Mouse (Mus musculus) heart, postnatal 10 days (tissue): ENCODE results near the gene Miox. TPM values are rescaled to one million over a fixed set of nuclear protein-coding genes. Genes with fewer than 3 reads are reported as not detected.
A peak's percentile ranks its signal among the peaks of the same experiment; 100 is the strongest.

ENCODE experiments used
- DNase-seq, 2 experiments: peaks; one replicate each; pipeline ENCODE4 v3.0.0; 2021
- intact Hi-C: fragments of 180-260 bp; cut with DNase I; formaldehyde crosslinking; loops from one replicate; pipeline ENCODE4 v1.15.1; 2025
- total RNA-seq, 2 experiments: library from RNA; stranded (reverse); gene quantifications; 2 replicates each; pipeline ENCODE4 v1.2.3; 2021

Miox gene
- total RNA-seq = not detected

DNA sequence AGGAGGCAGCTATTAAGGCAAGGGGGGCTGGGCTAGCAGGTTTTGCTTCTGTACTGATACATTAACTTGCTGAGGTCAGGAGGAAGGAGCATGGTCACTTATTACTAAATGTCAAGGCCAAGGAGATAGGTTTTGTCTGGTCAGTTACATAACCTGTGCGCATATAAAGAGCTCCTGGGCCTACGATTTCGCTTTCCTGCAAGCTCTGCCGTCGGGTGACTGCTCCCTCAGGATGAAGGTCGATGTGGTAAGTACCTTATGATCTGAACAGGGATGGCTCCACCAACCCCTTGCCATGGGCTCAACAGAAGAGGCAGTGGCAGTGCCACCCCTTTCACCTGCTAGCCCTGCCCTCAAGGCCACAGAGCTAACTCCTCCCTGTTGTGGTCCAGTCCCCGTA is at the start of gene Miox:
Miox (plus strand) TSS at position 128 of the 400 bp plus-strand sequence.
- no peak for DNase-seq

DNA sequence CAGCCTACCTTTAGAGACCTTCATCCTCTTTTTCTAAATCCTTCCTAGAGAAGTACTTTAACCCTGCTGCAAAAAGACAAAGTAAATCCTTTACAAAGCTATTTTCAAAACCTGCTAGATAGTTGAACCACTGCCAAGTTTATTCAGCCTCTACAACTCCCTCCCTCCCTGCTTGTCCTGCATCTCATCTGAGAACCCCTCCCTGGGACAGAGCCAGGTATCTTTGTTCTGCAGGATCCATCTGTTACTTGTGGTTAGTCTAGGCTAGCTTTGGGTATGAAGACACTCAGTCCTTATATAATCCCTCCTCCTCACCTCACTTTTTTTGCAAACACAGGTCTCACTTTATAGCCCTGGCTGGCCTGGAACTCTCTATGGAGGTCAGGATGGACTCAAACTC is 49.2 kb upstream of the Miox start:
- no peak for DNase-seq
- intact Hi-C loops = no loop called here

More for the DNA sequence above, at the start of gene Miox:
- intact Hi-C loops = no loop called here

GRCm38 (mm10) chr15:89285478-89285877 is 48.7 kb upstream of the Miox start:
- intact Hi-C loops = no loop called here
- no peak for DNase-seq

DNA sequence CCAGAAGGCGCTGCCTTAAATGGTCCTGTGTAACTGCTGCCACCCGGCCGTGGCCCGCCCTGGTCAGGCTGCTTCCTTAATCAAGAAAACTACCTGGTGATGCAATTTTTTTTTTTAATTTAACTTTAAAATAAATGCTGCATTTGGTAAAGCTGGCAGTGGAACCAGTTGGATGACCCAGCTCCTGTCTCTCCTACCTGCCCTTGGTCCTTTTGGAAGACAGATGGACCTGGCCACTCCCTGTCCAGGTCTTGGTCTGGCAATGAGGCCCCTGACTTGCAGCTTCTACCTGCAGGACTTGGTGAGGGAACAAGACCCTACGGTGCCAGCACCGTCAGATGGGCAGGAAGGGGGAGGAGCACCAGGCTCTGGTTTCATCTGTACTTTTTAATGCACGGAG is 48.1 kb upstream of the Miox start:
- no peak for DNase-seq
- intact Hi-C loops = no loop called here

DNA sequence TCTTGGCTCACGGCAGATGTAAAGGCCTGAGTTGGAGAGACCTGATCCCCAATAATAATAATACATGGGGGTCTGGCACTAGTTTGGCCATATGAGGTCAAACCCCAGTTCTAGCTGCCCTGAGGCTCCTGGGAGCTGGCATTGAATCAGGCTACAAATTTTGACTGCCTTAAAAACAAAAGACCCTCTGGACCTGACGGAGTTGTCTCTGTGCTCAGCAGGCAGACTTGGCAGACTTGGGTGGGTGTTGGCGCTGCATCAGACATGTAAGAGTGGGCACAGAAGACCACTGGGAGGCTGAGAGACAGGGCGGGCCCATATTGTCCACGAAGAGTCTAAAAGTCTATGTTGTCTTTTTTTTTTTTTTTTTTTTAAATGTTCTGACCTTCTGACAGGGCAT is 47.6 kb upstream of the Miox start:
- no peak for DNase-seq
- intact Hi-C loops = no loop called here

DNA sequence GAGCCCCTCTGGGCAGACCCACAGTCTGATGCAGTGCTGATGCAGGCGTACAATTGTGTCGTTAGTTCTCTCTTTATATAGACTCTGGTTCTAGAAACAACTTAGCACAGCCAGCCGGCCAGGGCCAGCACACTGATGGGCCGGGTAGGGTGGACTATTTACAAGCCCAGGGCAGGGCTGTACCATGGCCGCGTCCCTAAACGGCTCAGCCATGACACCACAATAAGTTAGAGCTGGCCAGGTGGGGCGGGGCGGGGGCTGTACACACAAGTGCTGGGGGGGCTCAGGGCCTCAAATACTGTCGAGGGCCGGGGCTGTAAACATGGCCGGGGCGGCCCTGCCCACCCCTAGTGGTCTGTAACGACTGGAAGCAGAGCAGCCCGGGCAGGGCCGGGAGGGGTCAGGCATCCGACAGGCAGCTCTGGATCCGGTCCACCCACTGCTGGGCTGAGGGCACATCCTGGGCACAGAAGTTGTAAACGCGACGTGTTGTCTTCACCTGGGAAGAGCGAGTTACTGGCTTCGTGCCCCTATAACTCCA is 45.9 kb upstream of the Miox start:
- intact Hi-C loops = no loop called here
- DNase-seq = no peak

DNA sequence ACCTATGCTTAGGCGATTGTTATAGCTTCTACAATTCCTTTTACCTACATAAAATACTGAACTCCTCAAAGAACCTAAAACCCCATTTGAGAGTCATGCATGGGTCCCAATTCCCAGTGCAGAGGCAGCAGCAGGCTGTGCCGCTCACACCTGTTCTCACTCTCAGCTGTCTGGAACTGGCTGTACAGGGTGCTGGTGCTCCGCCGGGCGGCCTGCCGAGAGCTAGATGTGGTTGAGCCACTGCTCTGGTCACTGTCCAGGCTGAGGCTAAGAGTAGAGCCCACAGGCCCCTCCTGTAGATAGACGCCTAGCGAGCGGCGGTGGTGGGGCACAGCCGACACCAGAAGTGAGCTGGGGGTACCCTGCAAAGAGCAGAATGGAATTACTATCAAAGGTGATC is 44.7 kb upstream of the Miox start:
- DNase-seq = no peak
- intact Hi-C loops = no loop called here

DNA sequence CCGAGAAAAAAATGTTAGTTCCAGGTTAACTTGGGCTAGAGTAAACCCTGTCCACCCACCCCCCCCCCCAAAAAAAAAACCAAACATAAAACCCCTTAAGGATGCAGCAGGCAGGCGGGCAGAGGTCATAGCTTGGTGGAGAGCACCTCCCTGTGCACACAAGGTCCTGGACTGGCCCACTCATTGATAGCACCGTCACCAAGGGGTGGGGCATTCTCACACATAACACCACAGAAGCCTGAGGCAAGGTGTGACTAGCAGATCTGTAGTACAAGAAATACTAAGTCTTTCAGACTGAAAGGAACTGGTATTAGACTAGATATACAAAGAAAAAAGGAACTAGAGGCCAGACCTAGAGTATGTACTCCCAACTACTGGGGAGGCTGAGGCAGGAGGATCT is 42.7 kb upstream of the Miox start:
- intact Hi-C loops = no loop called here
- no peak for DNase-seq

- DNase-seq = no peak
- intact Hi-C loops = no loop called here
Observed at GRCm38 (mm10) chr15:89292795-89293194, 41.4 kb upstream of the Miox start.

DNA sequence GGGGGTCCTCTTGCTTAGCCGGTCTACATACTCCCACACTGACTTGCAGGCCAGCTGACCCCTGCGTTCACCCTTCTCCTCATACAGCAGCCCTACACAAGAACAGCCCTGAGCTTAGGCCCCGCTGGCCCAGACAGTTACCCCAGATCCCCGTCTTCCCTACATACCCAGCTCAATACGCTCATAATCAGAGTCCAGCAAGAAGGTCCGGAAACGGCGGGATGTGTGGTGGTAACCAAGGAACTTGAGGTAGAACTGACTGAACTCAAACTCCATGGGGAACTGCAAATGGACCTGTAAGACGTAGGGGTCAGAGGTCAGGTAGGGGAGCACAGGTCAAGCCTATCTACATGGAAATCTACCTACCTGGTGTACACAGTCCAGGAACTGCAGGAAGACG is 40.4 kb upstream of the Miox start:
- intact Hi-C loops = no loop called here
- no peak for DNase-seq

- DNase-seq = no peak
- intact Hi-C loops = no loop called here
Observed at GRCm38 (mm10) chr15:89295580-89296165, 38.5 kb upstream of the Miox start.

DNA sequence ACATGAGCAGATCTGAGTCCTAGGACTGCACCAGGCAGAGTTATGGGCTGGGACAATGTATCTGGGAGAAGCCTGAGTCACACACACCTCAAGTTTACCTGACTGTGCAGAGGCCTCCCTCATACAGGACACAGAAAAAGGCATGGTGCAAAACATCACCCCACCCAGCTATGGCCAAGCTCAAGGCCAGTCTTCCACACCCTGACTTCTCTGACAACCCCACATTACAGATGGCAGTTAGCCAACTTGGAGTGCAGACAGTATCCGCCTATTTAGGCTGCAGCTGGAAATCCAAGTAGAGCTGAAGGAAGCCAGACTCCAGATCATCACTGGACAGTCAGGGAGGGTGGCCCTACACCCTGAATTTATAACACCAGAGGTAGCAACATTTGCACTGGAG is 37.7 kb upstream of the Miox start:
- peak; percentile 72 to 78 for DNase-seq
- intact Hi-C loops = no loop called here

- intact Hi-C loops = no loop called here
- DNase-seq = no peak
Observed at GRCm38 (mm10) chr15:89297695-89298094, 36.5 kb upstream of the Miox start.

DNA sequence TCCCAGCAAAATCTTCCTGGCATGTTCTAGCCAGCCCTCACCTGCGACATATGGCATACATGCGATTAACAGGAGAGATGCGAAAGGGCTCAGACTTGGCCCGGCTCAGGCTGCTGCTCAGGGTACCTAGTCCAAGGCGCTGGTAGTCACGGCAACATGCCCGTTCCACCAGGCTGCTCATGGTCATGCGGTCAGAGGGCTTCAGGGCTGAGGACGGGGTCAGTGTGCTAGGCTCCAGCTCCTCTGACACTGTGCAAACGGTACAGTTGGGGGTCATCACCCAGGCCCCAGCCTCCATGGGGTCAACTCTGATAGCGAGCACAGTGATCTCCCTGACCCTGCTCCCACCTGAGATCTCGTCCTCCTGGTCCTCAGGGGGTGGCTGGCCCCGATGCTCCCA is 34.0 kb upstream of the Miox start:
- intact Hi-C loops = no loop called here

DNA sequence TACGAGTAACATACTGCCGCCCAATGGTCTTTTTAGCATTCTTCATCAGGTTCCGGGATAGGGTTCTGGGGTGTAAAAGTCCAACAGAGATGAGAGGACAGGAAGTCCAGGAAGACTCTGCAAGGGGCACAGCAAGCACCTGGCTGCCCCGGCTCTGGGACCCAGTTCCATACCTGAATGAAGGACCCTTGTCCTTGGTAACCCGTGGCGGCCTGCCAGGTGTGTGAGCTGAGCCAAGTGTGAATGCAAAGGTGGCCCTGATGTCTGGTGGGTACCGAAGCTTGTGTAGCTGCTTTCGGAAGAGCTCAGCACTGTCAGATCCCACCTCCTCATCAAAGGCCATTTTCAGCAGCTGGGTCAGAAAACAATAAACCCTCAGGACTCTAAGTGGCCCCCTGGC is 33.6 kb upstream of the Miox start:
- DNase-seq = no peak
- intact Hi-C loops = no loop called here

More for the DNA sequence above, 34.0 kb upstream of the Miox start:
- DNase-seq = no peak

GRCm38 (mm10) chr15:89305966-89306365 is 28.2 kb upstream of the Miox start:
- intact Hi-C loops = no loop called here
- no peak for DNase-seq

DNA sequence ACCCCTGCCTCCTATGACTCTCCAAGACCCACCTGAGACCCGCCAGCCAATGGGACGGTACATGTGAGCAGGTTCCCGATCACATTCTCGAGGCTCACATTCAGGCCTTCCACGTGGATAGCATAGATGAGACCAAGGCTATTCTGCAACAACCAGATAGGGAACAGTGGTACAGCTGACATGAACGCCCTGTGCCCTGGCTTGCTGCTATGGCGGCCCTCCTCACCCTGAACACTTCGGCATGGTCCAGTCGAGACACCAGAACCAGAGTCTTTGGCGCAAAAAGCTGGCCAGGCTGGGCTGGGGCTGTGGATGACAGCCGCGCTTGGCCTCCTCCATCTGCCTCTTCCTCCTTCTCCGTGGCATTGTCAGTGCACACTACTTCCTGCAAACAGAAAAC is 26.7 kb upstream of the Miox start:
- DNase-seq = no peak
- intact Hi-C loops = no loop called here

DNA sequence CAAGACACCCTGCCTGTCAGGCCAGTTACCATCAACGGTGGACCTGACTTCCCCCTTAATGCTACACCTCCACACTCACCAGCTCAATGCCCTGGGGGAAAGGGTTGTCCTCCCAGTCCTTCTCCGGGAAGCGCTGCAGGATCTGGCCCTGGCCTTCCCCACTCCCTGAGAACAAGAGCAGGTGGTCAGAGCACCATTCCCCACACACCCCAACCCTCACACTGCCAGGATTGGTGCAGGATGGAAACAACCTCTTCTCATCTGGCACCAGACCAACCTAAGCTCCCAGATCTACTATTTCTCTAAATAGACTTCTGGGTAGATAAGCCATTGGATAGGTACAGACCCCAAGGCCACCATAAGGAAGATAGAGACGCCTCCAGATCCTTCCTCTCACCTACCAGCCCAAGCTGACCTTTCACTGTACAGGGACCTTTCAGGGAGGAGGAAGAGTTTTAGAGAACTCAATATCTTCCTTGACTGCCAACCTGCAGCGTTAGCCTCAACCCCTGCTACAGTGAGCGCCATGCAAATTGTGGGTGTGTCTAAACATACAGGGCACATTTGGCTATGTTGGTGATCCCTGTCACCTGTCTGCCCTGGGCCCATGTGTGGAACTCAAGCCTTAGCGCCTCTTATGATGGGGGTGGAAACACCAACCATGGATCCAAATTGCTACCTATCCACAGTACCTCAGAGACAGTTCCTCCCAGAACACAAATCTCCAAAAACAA is 25.6 kb upstream of the Miox start:
- no peak for DNase-seq
- intact Hi-C loops = no loop called here

DNA sequence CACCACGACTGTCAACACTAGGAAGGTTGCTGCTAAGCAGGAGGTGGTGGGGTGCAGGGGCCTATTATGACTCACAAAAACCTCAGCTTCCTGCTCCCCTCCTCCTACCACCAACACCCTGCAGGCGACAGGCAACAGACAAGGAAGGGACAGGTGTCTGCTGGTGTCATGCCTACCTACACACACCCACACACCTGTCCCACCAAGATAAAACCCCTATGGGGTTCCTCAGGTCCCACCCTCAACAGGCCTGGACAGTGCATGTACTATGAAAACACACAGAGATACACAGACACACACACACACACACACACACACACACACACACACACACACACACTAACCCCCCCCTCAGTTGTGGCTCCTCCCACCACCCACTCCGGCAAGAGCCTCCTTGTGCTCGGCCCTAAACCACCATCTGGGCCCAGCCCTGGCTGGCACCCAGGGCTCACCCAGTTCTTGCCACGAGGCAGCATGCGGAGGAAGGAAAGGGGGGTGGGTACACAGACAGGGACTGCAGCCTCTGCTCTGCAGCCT is 24.2 kb upstream of the Miox start:
- intact Hi-C loops = loop anchor here (10.0 kb wide), 1 partner anchor 495 kb away; the partner anchor contains the start of genes Alg12 and Creld2
- DNase-seq = no peak

- no peak for DNase-seq
- intact Hi-C loops = loop anchor here (10.0 kb wide), 1 partner anchor 499 kb away; the partner anchor contains the start of genes Alg12 and Creld2
Observed at GRCm38 (mm10) chr15:89313359-89313758, 20.8 kb upstream of the Miox start.

DNA sequence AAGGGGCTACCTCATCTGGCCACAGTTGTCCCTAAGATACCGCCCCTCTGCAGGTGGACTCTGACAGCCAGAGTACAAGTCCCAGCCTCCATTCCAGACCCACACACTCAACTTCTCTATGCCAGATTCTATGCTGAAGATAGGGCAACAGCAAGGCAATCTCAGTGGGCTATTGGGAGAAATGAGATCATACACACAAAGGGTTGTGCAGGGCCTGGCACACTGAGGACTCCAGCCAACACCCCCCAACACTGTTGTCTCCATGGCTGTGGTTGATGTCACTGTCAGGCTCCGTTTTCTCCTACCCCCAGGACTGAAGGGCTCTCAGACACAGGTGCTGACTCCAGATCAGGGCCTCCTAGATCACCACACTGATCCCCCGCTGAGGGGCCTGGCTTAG is 20.1 kb upstream of the Miox start:
- no peak for DNase-seq
- intact Hi-C loops = loop anchor here (10.0 kb wide), 1 partner anchor 499 kb away; the partner anchor contains the start of genes Alg12 and Creld2
